Mouse (Mus musculus): ENCODE results near the gene Exo5.

Exo5 gene

DNA sequence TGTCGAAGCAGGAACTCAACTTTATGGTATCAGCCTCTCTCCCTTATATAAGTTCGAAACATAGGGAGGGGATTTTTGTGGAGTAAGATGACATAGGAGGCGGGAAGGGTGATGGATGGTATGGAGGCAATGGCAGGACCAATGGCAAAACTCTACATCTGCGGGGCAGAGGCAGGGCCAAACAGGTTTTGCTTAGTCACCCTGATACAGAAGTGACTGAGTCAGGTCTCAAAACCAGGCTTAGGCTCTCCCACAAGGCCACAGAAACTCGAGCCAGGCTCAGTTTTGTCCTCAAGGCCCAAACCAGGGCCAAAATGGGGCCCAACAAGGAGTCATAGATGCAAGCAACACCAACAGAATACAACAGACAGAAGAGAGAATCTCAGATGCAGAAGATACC, 19.2 kb downstream of the Exo5 start:
- no peak for DNase-seq (ENCODE audit: low spot score)

DNA sequence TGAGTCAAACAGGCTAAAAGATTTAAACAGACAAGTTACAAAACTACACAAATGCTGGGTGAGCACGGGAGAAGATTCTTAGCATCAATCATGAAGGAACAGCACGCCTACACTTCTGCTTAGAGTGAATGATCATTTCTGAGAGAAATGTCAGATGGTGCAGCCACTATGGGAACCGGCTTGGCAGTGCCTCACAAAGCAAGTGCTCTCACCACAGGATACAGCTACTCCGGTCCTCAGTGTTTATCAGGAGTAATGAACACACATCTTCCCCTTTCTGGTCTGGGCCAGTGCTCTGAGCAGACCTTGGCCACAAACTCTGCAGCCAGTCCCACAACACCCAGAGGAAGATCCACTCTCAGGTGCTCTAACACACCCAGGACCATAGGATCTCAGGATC, 20.3 kb downstream of the Exo5 start:
- DNase-seq (ENCODE audit: low spot score) = no peak

- no peak for DNase-seq (ENCODE audit: low spot score)
Observed at GRCm38 (mm10) chr4:120895810-120896584, 28.8 kb downstream of the Exo5 start.

DNA sequence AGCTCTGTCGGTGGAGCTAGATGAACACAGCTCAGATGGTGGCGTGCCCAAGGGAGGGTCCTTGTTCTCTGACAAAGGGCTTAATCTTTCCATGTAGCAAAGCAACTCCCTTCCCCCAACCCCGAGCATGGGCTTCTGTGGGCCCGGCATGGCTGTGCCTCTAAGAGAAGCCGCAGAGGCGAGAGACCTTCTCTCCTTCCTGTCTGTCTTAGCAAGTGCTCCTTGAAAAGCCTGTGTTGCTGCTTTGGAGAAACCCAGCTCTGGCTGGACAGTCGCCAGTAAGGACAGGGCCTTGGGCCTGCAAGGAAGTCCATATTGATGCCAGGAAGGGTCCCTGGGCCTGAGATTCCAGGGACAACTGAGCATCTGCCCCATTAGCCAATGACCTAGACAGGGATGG, 29.6 kb downstream of the Exo5 start:
- DNase-seq (ENCODE audit: low spot score) = no peak

- no peak for DNase-seq (ENCODE audit: low spot score)
Observed at GRCm38 (mm10) chr4:120894584-120894983, 30.2 kb downstream of the Exo5 start.

GRCm38 (mm10) chr4:120893656-120894401, 31.0 kb downstream of the Exo5 start:
- no peak for DNase-seq (ENCODE audit: low spot score)

GRCm38 (mm10) chr4:120892516-120892915, 32.3 kb downstream of the Exo5 start:
- no peak for DNase-seq (ENCODE audit: low spot score)

DNA sequence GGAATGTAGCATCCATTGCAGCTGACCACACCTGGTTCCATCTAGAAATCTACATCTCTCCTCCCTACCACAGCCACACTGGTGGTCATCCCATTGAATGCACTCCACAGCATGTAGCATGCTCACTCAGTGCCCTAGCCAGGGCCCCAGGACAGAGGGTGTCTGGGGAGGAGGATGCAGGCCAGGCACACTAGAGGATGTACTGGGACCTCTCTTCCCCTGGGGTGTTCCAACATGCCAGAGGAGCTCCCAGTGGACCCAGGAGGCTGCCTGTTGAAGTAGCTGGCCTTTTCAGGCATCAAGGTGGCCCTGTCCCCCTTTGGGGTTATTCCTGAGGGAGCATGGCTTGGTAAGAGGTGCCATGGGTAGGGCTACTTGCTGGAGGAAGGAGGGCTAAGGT, 32.9 kb downstream of the Exo5 start:
- DNase-seq (ENCODE audit: low spot score) = no peak

- no peak for DNase-seq (ENCODE audit: low spot score)
Observed at GRCm38 (mm10) chr4:120890754-120891440, 33.9 kb downstream of the Exo5 start.

- no peak for DNase-seq (ENCODE audit: low spot score)
Observed at GRCm38 (mm10) chr4:120888884-120889283, 35.9 kb downstream of the Exo5 start.

DNA sequence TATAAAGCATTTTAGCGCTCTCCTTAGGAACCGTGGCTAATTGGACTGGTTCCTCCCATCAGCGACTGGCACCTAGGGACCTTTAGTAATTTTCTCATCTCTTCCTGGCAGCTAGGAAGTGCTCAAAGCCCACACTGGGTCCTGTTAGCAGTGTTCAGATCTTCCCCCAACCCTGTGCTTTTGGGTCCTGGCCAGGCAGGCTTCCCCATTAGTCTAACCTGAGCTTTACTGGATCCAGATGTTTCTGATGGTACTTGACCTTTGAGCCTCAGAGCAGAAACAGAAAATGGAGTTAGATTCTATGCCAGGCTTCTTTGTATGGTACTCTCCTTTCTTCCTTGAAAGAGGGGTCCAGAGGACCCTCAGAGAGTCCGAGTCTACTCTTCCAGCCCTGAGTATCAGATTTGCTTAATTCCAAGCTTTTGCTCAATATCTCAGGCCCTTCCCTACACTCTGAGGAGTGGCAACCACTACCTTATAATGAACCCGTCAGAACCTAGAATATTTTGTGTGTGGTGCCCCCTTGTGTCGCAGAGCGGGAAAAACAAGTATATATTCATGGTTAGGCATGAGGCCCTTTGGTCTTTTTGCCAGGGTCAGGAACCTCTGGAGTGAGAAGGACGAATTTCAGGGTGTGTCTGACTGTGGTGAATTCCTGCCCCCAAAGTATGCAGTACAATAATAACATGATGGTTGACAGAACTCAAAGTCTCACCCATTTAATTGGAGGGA, 37.3 kb downstream of the Exo5 start:
- DNase-seq (ENCODE audit: low spot score) = no peak

- DNase-seq (ENCODE audit: low spot score) = no peak
Observed at GRCm38 (mm10) chr4:120886811-120887210, 38.0 kb downstream of the Exo5 start.

DNA sequence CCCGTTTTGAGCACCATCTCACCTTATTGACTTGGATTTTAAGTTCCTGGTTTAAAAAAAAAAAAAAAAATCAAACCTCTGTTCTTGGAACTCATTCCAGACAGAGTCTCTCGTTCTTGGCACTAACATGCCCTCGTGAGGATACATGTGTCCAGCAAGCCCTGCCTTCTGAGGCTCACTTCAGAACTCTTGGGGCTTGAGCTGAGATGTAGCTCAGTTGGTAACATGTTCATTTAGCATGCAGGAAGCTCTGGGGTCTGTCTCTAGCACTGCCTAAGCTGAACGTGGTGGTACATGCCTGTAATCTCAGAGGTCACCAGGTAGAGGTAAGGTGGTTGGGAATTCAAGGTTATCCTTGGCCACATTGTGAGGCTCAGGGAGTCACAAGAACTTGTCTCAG, 38.7 kb downstream of the Exo5 start:
- DNase-seq (ENCODE audit: low spot score) = no peak

DNA sequence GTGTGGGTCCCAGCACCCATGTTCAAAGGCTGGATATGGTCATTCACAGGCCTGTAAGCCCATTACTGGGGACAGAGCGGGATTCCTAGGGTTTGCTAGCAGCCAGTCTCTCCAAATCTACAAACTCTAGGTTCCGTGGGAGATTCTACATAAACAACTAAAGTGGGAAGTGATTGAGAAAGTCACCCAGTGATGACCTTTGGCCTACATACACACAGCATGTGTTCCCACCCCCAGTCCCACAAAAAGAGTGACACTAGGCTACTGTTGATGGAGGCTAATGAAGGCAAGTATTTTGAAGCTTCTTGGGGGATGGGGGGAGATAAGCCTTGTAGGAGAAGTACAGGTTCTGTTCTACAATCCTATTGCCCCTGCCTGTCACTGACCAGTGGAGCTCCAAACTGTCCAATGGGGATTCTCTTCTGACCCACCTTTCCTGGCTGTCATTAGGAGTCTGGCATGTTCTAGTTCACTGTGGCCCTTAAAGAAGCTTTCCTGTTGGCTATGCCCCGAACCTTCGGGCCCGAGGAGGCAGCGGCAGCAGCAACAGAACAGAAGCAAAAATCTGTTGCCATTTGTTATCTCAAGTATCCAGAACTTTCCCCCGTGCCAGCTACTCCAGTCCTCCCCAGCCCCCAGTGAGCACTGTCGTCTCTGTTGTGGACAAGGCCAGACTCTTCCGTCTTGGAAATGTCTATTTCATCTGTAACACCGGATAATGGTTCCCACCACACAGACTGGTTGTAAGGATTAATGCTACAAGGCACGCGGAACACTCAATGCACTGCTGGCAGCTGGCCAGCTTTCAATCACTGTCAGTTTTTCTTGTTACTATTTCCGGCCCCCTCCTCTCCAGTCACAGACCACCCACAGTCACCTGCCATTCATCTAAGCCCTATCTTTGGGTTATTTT, 39.4 kb downstream of the Exo5 start:
- no peak for DNase-seq (ENCODE audit: low spot score)

DNA sequence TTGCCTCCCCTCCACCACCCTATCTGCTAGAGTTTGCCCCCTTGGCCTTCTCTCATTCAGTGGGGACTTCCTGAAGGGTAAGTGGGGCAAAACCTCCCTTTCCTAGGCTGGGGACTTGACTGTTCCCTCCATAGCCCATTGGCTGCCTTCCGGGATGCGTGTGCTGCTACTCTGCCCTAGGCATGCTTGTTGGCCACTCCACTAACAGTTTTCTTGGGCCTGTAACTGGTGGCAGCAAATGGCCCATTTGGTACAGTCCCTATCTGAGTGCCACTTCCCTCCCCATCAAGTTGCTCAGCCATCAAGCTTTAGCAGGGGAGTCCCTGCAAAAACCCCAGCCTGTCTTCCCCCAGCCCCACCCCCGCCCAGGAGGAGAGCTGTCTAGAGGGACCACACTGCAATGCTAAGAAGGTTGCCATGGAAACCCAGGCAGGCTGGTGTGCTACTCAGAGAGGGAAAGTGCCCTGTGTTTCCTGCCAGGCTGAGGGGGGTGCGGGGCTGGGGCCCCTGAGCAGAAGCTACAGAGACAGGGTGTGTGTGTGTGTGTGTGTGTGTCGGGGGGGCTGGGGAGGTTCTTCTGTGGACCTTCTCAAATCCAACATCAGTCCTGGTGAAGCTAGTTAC, 42.7 kb downstream of the Exo5 start:
- DNase-seq (ENCODE audit: low spot score) = no peak

DNA sequence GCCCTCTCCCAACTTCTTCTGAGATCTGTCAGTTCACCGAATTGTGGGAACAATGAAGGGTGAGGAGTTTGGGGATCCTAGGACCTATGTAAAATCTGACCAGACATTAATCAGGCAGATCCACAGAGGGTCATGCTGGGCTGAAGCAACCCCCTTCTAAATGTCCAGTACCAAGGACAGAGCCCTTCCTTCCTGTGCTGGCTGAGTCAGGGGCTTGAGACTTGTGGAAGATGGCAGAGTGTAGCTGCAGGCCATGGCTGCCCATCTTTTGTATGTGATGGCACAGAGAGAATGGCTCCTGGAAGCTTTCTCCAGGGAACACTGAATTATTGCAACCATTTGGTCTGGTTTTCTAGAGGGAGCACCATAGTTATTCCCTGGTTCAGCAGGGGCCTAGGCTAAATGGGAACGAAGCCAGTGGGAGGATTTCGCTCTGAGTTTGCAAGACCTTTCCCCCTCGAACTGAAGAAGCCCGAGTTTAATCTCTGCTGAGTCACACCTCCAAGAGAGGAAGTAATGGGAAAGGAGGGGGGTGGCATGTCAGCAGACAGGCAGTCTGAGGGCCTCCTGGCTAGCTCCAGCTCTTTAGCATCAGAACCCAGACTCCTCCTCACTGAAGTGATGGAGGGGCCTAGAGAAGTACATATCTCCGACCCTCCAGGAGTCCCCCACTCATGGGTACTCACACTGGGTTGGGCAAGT, 43.9 kb downstream of the Exo5 start:
- DNase-seq (ENCODE audit: low spot score) = no peak

- DNase-seq (ENCODE audit: low spot score) = no peak
Observed at GRCm38 (mm10) chr4:120879386-120879785, 45.4 kb downstream of the Exo5 start.

- no peak for DNase-seq (ENCODE audit: low spot score)
Observed at GRCm38 (mm10) chr4:120878728-120879127, 46.1 kb downstream of the Exo5 start.

- no peak for DNase-seq (ENCODE audit: low spot score)
Observed at GRCm38 (mm10) chr4:120875961-120876360, 48.9 kb downstream of the Exo5 start.
